Mouse (Mus musculus) urinary bladder, postnatal 4 days (tissue): ENCODE data around the gene BC049352.

ENCODE experiments used
- DNase-seq, 2 experiments: peaks; one replicate each; pipeline ENCODE4 v3.0.0; 2021 to 2022; ENCODE audit warnings: low spot score in 2 of 2

BC049352 gene

GRCm38 (mm10) chr9:45250306-45250705 lies 68.5 kb downstream of the BC049352 start:
- no peak for DNase-seq

DNA sequence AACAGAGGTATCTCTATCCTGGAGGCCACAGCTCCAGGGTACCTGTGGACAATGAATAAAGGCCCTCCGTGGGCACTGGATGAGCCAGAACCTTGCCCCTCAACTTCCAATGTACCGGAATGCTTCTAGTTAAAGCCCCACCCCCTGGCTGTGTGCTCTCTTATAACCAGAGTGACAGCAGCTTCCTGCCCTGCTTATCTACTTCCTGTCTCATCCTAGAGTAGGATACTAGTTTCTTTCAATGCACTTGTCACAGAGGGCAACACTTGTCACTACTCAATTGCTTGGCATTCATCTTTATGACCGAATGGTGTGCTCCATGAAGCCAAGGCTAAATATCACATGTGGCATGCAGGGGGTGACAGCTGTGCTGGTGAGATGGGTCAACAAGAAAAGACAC lies 69.5 kb downstream of the BC049352 start:
- DNase-seq: no peak

GRCm38 (mm10) chr9:45251990-45252389 lies 70.2 kb downstream of the BC049352 start:
- no peak for DNase-seq

DNA sequence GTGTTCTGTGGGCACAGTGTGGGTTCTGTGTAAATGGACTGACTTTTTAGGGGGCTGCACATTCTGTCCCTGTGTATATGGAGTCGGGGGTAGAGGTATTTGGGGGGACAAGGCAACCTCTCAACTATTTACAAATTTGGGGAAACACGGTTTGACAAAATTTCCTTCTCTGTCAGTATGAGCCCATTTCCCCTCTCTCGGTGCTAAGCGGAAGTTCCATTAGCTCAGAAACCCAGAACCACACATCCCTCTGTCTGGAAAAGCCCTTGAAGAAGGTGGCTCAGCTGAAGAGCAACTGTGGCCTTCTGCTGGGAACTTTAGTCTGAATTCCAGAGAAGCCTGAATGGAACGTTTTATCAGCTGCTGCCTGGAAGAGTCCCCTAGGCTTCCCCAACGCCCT lies 70.6 kb downstream of the BC049352 start:
- no peak for DNase-seq

GRCm38 (mm10) chr9:45254021-45254420 lies 72.2 kb downstream of the BC049352 start:
- no peak for DNase-seq

GRCm38 (mm10) chr9:45254605-45255004 lies 72.8 kb downstream of the BC049352 start:
- DNase-seq: no peak

- no peak for DNase-seq
These were observed 73.6 kb downstream of the BC049352 start for GRCm38 (mm10) chr9:45255431-45255830.

DNA sequence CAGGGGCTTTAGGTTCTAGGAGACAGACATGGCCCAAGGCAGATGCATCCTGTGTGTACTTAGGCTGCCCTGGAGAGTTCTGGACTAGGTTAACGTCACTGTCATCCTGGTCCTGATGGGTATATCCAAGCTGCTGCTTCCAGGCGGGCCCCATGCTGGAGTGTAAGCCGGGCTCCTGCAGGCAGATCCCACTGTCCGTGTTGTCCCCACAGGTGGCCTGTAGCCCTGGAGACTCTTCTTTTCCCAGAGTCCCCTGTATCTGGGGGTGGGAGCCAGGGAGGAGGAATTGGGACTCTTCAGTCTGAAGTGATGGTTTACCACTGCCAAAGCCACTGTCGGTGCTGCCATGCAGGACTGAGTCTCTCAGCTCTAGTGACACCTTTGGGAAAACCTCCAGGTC lies 74.2 kb downstream of the BC049352 start:
- no peak for DNase-seq

DNA sequence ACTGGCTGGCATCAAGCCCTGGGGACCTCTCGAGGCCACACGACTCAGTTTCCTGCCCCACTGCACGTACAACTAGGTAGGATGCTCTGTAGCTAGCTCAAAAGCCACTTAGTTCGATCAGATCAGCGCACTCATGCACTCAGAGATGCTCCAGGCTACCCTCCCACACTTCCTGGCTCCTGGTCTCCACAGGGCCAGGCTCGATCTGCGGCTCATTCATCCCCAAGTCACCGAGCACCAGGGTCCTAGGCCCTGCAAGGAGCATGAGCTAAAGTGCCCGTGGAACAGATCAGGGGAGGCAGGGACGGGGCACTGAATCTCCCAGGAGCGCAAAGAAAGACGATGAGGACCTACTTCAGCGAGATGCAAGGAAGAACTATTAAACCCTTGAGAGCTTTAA lies 77.3 kb downstream of the BC049352 start:
- DNase-seq: no peak

GRCm38 (mm10) chr9:45261466-45261865 lies 79.7 kb downstream of the BC049352 start:
- peak in 1 of 2 experiments; percentile 30 for DNase-seq

DNA sequence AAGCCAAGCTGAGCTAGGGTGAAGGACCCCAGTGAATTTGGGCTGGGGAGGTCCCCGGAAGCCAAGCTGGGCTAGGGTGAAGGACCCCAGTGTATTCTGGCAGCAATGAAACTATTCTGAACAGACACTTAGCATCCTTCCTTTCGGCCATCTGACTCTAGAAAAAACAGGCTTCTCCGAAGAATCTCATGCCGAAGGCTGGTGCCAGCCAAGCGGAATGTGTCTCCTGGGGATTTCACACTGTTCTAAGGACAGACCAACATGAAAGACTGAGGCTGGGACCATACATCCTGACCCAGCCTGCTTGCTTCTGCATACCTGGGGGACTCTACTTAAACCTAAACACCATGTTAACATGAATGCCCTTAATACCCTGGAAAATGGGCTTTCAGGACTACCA lies 80.1 kb downstream of the BC049352 start:
- no peak for DNase-seq

DNA sequence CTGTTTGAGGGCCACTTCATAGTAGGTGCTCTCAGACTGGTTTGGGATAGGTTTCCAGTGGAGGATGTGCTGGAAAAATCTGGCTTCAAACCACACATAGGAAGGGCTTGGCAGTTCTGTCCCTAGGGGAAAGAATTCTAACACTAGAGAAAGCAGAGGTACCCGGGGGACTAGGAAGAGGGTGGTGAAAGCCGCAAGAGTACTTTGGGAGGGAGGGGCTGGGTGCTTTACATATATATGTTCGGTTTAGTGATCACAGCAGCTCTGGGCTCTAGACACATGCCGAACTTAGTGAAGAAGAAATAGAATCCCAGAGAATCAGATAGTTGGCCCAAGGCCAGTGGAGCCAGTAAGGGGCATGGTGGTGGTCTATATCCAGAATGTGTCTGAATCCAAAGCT lies 85.3 kb downstream of the BC049352 start:
- DNase-seq: no peak

DNA sequence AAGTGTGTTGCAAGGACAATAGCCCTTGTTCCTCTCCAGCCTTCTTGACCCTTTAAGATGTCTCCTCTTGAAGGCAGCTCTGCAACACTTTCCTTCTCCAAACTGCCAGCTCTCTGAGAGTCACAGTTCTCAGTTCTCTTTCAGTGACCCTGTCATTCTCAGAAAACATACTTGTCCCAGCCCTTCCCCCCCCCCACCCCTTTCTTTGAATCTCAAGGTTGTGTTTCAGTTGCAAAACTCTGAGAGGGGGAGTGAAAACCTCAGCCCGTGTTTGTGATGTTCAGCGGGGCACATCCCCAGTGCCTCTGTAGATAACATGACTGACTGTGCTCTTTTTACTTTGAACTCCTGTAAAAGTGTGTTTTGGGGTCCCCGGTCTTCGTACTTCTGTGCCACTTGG lies 86.3 kb downstream of the BC049352 start:
- no peak for DNase-seq

DNA sequence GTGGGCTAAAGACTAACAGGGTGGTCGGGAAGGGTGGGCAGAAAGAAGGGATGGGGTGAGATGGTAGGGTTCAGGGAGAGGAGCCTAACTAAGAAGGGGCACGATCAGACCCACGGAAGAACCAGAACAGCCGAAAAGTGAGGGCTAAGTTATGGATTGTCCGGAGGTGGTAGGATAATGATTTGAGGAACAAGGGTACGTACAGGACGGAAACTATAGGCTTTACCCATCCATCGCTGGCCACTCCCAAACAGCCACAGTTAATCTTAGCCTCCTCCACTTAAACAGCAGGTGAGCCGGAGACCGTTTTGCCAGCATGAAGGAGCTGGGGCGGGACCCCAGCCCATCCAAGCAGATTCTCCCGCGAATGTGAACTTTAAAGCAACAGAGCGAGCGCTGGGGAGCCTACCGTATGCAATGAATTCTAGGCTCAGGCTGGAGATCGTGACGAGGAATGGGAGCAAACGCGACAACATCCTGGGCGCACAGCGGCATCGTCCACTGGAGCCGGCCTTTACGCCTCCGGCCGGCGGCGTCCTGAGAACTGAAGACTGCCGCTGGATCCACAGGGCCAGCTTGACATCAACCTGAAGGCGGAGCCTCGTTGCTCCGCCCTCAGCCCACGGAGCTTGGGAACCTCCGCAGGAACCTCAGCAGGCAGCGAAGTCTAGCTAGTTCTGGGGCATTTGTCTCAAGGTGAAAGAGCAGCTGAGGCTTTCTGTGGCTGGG lies 87.0 kb downstream of the BC049352 start, which contains the start of gene Il10ra:
Gene Il10ra (minus strand): TSS at position 553 of the 729 bp plus-strand sequence.
- DNase-seq: peak in 1 of 2 experiments; percentile 31

- DNase-seq: no peak
These were observed 90.4 kb downstream of the BC049352 start for GRCm38 (mm10) chr9:45272213-45272612.

DNA sequence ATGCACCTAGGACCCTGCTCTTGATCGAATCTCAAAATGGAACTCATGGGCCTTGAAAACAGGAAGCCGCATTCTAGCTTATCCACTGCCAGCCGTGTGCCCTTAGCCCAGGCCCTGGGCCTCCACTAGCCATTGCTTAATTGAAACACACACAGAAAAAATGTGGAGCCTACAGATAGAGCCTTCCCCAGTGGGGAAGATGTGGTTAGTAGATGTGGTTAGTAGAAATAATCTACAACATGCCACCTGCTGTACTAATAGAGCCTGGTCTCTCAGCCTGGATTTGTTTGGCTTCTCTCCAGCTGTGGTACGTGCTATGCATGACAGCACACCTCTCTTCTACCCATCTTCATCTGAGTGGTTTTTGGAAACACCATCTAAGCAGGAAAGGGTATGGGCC lies 92.4 kb downstream of the BC049352 start:
- no peak for DNase-seq

DNA sequence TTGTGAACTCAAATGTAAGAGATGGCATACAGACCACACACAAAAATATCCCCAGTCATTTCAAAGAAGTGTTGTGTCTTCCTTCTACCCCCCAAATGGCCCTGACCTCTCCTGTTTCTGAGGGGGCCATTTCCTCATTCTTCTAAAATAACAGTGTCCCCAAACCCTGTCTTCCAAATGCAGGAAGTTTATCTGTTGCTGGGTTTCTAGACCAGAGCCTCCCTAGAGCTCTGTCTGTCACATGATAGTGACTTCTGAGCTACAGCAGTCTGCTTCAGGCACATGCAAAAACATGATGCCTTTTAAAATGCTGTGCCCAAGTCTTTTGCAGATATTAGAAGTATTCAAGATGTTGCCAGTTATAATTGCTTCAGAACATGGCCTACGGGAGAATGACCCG lies 92.8 kb downstream of the BC049352 start:
- no peak for DNase-seq

DNA sequence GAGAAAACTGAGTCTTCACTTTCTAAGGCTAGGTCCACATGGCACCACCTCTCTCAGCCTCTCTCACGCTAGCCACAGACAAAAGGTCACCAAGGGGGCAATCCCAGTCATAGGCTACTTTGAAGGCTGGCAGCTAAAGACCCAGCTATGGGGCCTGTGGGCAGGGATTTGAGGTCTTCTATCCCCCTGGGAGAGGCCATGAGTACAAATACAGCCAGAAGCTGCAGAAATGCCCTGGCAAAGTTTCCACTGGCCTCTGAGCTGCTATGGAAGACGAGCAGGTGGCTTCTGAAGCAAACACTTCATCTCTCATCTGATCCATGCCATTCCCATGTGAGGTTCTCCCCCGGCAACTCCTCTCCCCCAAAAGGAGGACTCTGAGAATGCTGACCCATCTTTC lies 98.3 kb downstream of the BC049352 start:
- no peak for DNase-seq

GRCm38 (mm10) chr9:45280891-45281290 lies 99.1 kb downstream of the BC049352 start:
- DNase-seq: no peak

DNA sequence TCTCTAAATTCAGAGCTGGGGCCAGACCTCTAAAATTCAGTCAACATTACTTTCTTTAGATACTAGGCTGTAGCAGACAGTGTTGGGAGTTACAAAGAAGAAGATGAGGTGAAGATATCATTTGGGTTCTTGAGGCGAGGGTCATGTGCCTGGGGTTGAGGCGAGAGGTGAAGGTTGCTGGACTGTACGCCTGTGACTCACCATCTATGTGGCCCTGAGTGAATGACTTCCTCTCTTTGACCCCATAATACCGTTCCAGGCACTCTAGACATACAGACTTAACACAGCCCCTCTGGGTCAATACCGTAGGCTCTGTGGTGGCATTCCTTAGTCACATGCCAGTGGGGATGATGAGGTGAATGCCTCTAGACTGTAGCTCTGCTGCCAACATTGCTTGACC lies 100.7 kb downstream of the BC049352 start:
- DNase-seq: no peak

GRCm38 (mm10) chr9:45291481-45292168 lies 109.8 kb downstream of the BC049352 start:
- DNase-seq: no peak

GRCm38 (mm10) chr9:45294210-45295011 lies 112.6 kb downstream of the BC049352 start:
- no peak for DNase-seq
